Mouse (Mus musculus): ENCODE measurements around the gene Atad3a. TPM values are rescaled to one million over a fixed set of nuclear protein-coding genes. Genes with fewer than 3 reads are reported as not detected.
"Not testable (repeated sequence)": the region's sequence is repeated elsewhere in the genome, so short reads cannot be mapped to it uniquely, and the experiment has no call there.

Gene Atad3a
- 10 to 100 TPM; 23.8 to 25.1 (median 23.9) TPM for total RNA-seq (2022)

- peak; percentile 93 to 96 for DNase-seq (ENCODE audit: low spot score in 2 of 2)
These were observed at the start of gene Atad3a for GRCm38 (mm10) chr4:155760613-155761355. Gene Atad3a (minus strand): TSS chr4:155761093.

- no peak for DNase-seq (ENCODE audit: low spot score in 2 of 2)
These were observed 46.9 kb upstream of the Atad3a start for GRCm38 (mm10) chr4:155807841-155808240.

GRCm38 (mm10) chr4:155803340-155804041 is 42.6 kb upstream of the Atad3a start:
- DNase-seq (ENCODE audit: low spot score in 2 of 2) = peak; percentile 89 to 92

GRCm38 (mm10) chr4:155802741-155803339 is 41.9 kb upstream of the Atad3a start, which contains the start of gene Mrpl20:
Gene Mrpl20 (plus strand): TSS chr4:155802878.
- no peak for DNase-seq (ENCODE audit: low spot score in 2 of 2)

- no peak for DNase-seq (ENCODE audit: low spot score in 2 of 2)
These were observed 41.2 kb upstream of the Atad3a start for GRCm38 (mm10) chr4:155802075-155802474.

GRCm38 (mm10) chr4:155793730-155794129 is 32.8 kb upstream of the Atad3a start:
- no peak for DNase-seq (ENCODE audit: low spot score in 2 of 2)

GRCm38 (mm10) chr4:155791240-155791933 is 30.5 kb upstream of the Atad3a start:
- DNase-seq (ENCODE audit: low spot score in 2 of 2) = no peak

GRCm38 (mm10) chr4:155790650-155791161 is 29.8 kb upstream of the Atad3a start:
- DNase-seq (ENCODE audit: low spot score in 2 of 2) = no peak

- DNase-seq (ENCODE audit: low spot score in 2 of 2) = no peak
These were observed 29.2 kb upstream of the Atad3a start, which contains the start of gene Ankrd65 for GRCm38 (mm10) chr4:155790021-155790489. Gene Ankrd65 (plus strand): TSS chr4:155790439.

GRCm38 (mm10) chr4:155788833-155789232 is 27.9 kb upstream of the Atad3a start:
- DNase-seq (ENCODE audit: low spot score in 2 of 2) = not testable (repeated sequence)

- no peak for DNase-seq (ENCODE audit: low spot score in 2 of 2)
These were observed 27.4 kb upstream of the Atad3a start for GRCm38 (mm10) chr4:155788300-155788699.

GRCm38 (mm10) chr4:155785819-155786218 is 24.9 kb upstream of the Atad3a start, which contains the start of gene Tmem88b:
Gene Tmem88b (minus strand): TSS chr4:155785874.
- no peak for DNase-seq (ENCODE audit: low spot score in 2 of 2)

- DNase-seq (ENCODE audit: low spot score in 2 of 2) = no peak
These were observed 24.4 kb upstream of the Atad3a start for GRCm38 (mm10) chr4:155785246-155785645.

- peak; percentile 70 to 76 for DNase-seq (ENCODE audit: low spot score in 2 of 2)
These were observed 23.3 kb upstream of the Atad3a start for GRCm38 (mm10) chr4:155784081-155784701.

- no peak for DNase-seq (ENCODE audit: low spot score in 2 of 2)
These were observed 22.7 kb upstream of the Atad3a start for GRCm38 (mm10) chr4:155783486-155784080.

GRCm38 (mm10) chr4:155780895-155781294 is 20.0 kb upstream of the Atad3a start:
- peak; percentile 91 to 92 for DNase-seq (ENCODE audit: low spot score in 2 of 2)

- DNase-seq (ENCODE audit: low spot score in 2 of 2) = no peak
These were observed 18.6 kb upstream of the Atad3a start for GRCm38 (mm10) chr4:155779498-155779897.

GRCm38 (mm10) chr4:155777816-155778215 is 16.9 kb upstream of the Atad3a start:
- no peak for DNase-seq (ENCODE audit: low spot score in 2 of 2)

GRCm38 (mm10) chr4:155776704-155777335 is 15.9 kb upstream of the Atad3a start:
- no peak for DNase-seq (ENCODE audit: low spot score in 2 of 2)

GRCm38 (mm10) chr4:155775855-155776254 is 15.0 kb upstream of the Atad3a start:
- DNase-seq (ENCODE audit: low spot score in 2 of 2) = peak in 1 of 2 experiments; percentile 28
